Mouse (Mus musculus) myocyte (in vitro differentiated cells): ENCODE results near the gene Pcnx3. TPM values are rescaled to one million over a fixed set of nuclear protein-coding genes. Genes with fewer than 3 reads are reported as not detected.
A peak's percentile ranks its signal among the peaks of the same experiment; 100 is the strongest.

Experiments
- H3K27me3 ChIP-seq: one replicate; pipeline ENCODE4 v1.6.1; 2011; ENCODE audit not compliant: control insufficient read depth, insufficient read depth, insufficient read length
- H3K36me3 ChIP-seq: one replicate; pipeline ENCODE4 v1.6.1; 2011; ENCODE audit not compliant: control insufficient read depth, insufficient read depth
- H3K4me2 ChIP-seq: one replicate; pipeline ENCODE4 v1.6.1; 2011; ENCODE audit warnings: low read depth, control low read depth
- H3K4me3 ChIP-seq: one replicate; pipeline ENCODE4 v1.5.1; 2011; ENCODE audit warnings: mild to moderate bottlenecking, control low read depth, moderate library complexity
- H3K79me2 ChIP-seq: one replicate; pipeline ENCODE4 v1.6.1; 2011; ENCODE audit not compliant: control insufficient read depth, insufficient read depth
- H3ac ChIP-seq: one replicate; pipeline ENCODE4 v1.6.1; 2011; ENCODE audit not compliant: control insufficient read depth, insufficient read length
- CEBPB ChIP-seq: IDR thresholded peaks from 2 replicates; pipeline ENCODE4 v1.6.1; 2011; ENCODE audit warnings: mild to moderate bottlenecking, moderate library complexity; ENCODE audit not compliant: poor library complexity, insufficient read depth, severe bottlenecking
- E2F4 ChIP-seq: IDR thresholded peaks from one replicate; pipeline ENCODE4 v1.6.1; 2011; ENCODE audit warnings: mild to moderate bottlenecking, control low read depth, moderate library complexity; ENCODE audit not compliant: insufficient read depth
- MAX ChIP-seq: IDR thresholded peaks from one replicate; pipeline ENCODE4 v1.6.1; 2011; ENCODE audit warnings: low read depth, mild to moderate bottlenecking, control low read depth
- MYOD1 ChIP-seq, 3 experiments: IDR thresholded peaks; one replicate each; pipeline ENCODE4 v1.6.1; 2011; ENCODE audit warnings: control low read depth in 2 of 3, low read depth in 2 of 3, mild to moderate bottlenecking in 2 of 3, moderate library complexity in 1 of 3; ENCODE audit not compliant: insufficient read length in 2 of 3, control insufficient read depth in 1 of 3
- MYOG ChIP-seq, 3 experiments: IDR thresholded peaks; one replicate each; pipeline ENCODE4 v1.6.1; 2011; ENCODE audit warnings: control low read depth in 2 of 3, low read depth in 2 of 3, mild to moderate bottlenecking in 2 of 3; ENCODE audit not compliant: insufficient read length in 2 of 3, control insufficient read depth in 1 of 3, insufficient read depth in 1 of 3
- POLR2A ChIP-seq: IDR thresholded peaks from one replicate; pipeline ENCODE4 v1.6.1; 2011; ENCODE audit warnings: low read depth, mild to moderate bottlenecking, control low read depth, moderate library complexity; ENCODE audit not compliant: insufficient read length
- POLR2AphosphoS2 ChIP-seq: IDR thresholded peaks from one replicate; pipeline ENCODE4 v1.6.1; 2011; ENCODE audit warnings: low read depth, control low read depth; ENCODE audit not compliant: insufficient read length
- REST ChIP-seq: IDR thresholded peaks from one replicate; pipeline ENCODE4 v1.6.1; 2011; ENCODE audit warnings: mild to moderate bottlenecking, control low read depth, moderate library complexity; ENCODE audit not compliant: insufficient read depth, insufficient read length
- SRF ChIP-seq: IDR thresholded peaks from one replicate; pipeline ENCODE4 v1.6.1; 2011; ENCODE audit warnings: low read depth; ENCODE audit not compliant: control insufficient read depth, insufficient read length
- TCF12 ChIP-seq: IDR thresholded peaks from one replicate; pipeline ENCODE4 v1.6.1; 2011; ENCODE audit warnings: mild to moderate bottlenecking, control low read depth; ENCODE audit not compliant: poor library complexity, insufficient read depth, severe bottlenecking
- TCF3 ChIP-seq: IDR thresholded peaks from one replicate; pipeline ENCODE4 v1.6.1; 2011; ENCODE audit warnings: low read depth, control low read depth; ENCODE audit not compliant: insufficient read length
- USF1 ChIP-seq: IDR thresholded peaks from one replicate; pipeline ENCODE4 v1.6.1; 2011; ENCODE audit warnings: low read depth, mild to moderate bottlenecking, control low read depth, moderate library complexity
- polyA plus RNA-seq: library from polyadenylated mRNA; unstranded; fragments of >200 nt; fragmentation: generic; extraction: Trizol; gene quantifications from one replicate; pipeline ENCODE4 v1.2.1, GENCODE M21; 2012; ENCODE audit warnings: missing spikeins

Gene Pcnx3
- polyA plus RNA-seq, 1 experiment: 34.9 TPM

DNA sequence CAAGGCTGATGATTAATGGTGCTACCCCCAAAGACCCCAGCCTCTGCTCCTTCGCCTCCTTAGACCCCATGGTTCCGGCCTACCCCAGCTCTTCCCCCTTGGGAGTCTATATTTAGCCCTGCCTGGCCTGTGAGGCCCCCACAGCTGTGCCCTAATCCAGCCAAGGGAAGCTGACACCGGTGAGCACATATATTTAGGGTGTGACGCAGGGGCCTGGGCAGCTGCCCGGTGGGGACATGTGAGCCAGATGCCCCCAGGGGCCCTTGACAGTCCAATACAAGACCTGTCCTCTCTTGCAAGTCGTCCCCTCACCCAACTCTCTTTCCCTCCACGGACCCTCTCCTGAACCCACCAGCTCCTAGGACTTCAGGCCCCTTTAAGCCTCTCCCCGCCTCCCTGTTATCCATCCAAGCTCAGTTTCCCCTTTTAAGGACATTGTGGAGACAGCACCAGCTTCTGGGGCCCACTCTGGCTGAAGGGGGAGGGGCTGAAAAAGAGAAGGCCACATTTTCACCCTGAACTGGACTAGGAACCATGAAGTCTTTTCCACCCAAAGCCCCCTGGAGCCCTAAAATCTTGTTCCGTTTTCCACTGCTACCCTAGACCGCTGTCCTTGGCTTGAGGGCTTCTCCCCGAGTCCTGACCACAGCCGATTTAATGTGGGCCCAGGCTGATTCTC, 36.5 kb upstream of the Pcnx3 start:
- Histone ChIP-seq H3K4me3 (peak overlapping the region; percentile 93), H3K79me2 (peaks cover 63% of the 10 kb centered on the region), H3K27me3 (no peaks in the 10 kb centered on the region), H3ac (peak overlapping the region; percentile 15), H3K36me3 (peaks cover 34% of the 10 kb centered on the region), H3K4me2 (peak overlapping the region; percentile 100)
- TF ChIP-seq CEBPB: no peak
- no peak for TF ChIP-seq POLR2AphosphoS2
- no peak for TF ChIP-seq POLR2A
- peak; percentile 15 for TF ChIP-seq TCF3
- TF ChIP-seq REST: no peak
- no peak for TF ChIP-seq E2F4
- peak; percentile 79 for TF ChIP-seq TCF12
- TF ChIP-seq USF1: peak; percentile 1
- peak; percentile 32 to 93 (median 83) for TF ChIP-seq MYOD1 (IDR thresholded peaks at IDR 0.05; ENCODE audit: control insufficient read depth in 1 of 3, insufficient read length in 2 of 3, low read depth in 2 of 3)
- peak; percentile 88 for TF ChIP-seq SRF
- peak; percentile 90 to 99 (median 91) for TF ChIP-seq MYOG (IDR thresholded peaks at IDR 0.05; ENCODE audit: control insufficient read depth in 1 of 3, insufficient read depth in 1 of 3, insufficient read length in 2 of 3, low read depth in 2 of 3)
- TF ChIP-seq MAX: no peak

GRCm38 (mm10) chr19:5724549-5724941, 35.8 kb upstream of the Pcnx3 start:
- Histone ChIP-seq H3K4me3 (peak overlapping the region; percentile 93), H3K79me2 (peaks cover 63% of the 10 kb centered on the region), H3K27me3 (no peaks in the 10 kb centered on the region), H3K36me3 (peaks cover 40% of the 10 kb centered on the region), H3K4me2 (peak overlapping the region; percentile 100), H3ac (peak overlapping the region; percentile 15)
- TF ChIP-seq MYOD1 (IDR thresholded peaks at IDR 0.05; ENCODE audit: control insufficient read depth in 1 of 3, insufficient read length in 2 of 3, low read depth in 2 of 3) (peak in 1 of 3 experiments; percentile 38), USF1 (no peak), MYOG (IDR thresholded peaks at IDR 0.05; ENCODE audit: control insufficient read depth in 1 of 3, insufficient read depth in 1 of 3, insufficient read length in 2 of 3, low read depth in 2 of 3) (peak in 1 of 3 experiments; percentile 60), REST (no peak), TCF3 (no peak), E2F4 (no peak), POLR2AphosphoS2 (peak; percentile 83), POLR2A (peak; percentile 89), SRF (peak; percentile 88), MAX (peak; percentile 32), TCF12 (no peak), CEBPB (no peak)

DNA sequence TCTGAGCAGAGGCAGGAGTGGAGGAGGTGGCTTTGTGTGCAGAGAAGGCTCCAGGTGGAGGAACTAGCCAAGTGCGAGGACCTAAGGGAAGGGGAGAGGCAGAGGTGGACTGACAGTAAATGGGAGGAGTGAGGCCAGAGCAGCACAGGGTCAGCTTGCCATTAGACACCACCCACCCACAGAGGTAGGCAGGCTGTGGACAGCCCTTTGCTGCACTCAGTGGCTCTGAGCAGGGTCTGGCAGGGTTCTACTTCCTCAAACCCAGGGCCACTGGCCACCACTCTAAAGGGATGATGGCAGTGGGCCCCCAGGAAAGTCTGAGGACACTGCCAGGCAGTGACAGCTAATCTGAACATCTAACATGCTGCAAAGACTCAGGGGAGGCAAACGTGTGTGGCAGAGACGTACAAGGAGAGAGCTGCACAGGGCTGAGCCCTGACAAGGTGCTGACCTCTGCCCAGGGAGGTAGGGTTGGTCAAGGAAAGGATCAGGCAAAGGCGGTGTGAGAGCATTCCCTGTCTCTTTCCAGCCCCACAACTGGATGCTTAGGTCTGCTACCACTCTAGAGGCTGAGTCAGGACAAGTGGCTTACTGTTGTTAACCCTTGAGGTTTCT, 35.3 kb upstream of the Pcnx3 start:
- peak overlapping the region; percentile 14 for H3ac ChIP-seq
- H3K27me3 ChIP-seq: no peaks in the 10 kb centered on the region
- peak overlapping the region; percentile 93 for H3K4me3 ChIP-seq
- H3K79me2 ChIP-seq: peaks cover 61% of the 10 kb centered on the region
- H3K36me3 ChIP-seq: peaks cover 43% of the 10 kb centered on the region
- H3K4me2 ChIP-seq: peak overlapping the region; percentile 100
- peak; percentile 65 for TF ChIP-seq POLR2AphosphoS2
- peak in 1 of 3 experiments; percentile 5 for TF ChIP-seq MYOD1 (IDR thresholded peaks at IDR 0.05; ENCODE audit: control insufficient read depth in 1 of 3, insufficient read length in 2 of 3, low read depth in 2 of 3)
- TF ChIP-seq MYOG (IDR thresholded peaks at IDR 0.05; ENCODE audit: control insufficient read depth in 1 of 3, insufficient read depth in 1 of 3, insufficient read length in 2 of 3, low read depth in 2 of 3): no peak
- peak; percentile 31 for TF ChIP-seq POLR2A
- TF ChIP-seq USF1: no peak
- TF ChIP-seq TCF12: no peak

GRCm38 (mm10) chr19:5722848-5723425, 34.2 kb upstream of the Pcnx3 start:
- peaks cover 50% of the 10 kb centered on the region for H3K79me2 ChIP-seq
- H3K4me2 ChIP-seq: peak overlapping the region; percentile 100
- no peak overlapping the region for H3K4me3 ChIP-seq
- H3K27me3 ChIP-seq: no peaks in the 10 kb centered on the region
- H3ac ChIP-seq: no peak overlapping the region
- H3K36me3 ChIP-seq: peaks cover 51% of the 10 kb centered on the region
- TF ChIP-seq USF1 (no peak), TCF12 (no peak), MYOG (IDR thresholded peaks at IDR 0.05; ENCODE audit: control insufficient read depth in 1 of 3, insufficient read depth in 1 of 3, insufficient read length in 2 of 3, low read depth in 2 of 3) (no peak), SRF (no peak), POLR2AphosphoS2 (no peak), MAX (no peak), E2F4 (no peak), MYOD1 (IDR thresholded peaks at IDR 0.05; ENCODE audit: control insufficient read depth in 1 of 3, insufficient read length in 2 of 3, low read depth in 2 of 3) (no peak), TCF3 (no peak), CEBPB (no peak), REST (no peak)
